Mouse (Mus musculus) brain, embryonic 14.5 days (tissue): ENCODE measurements at regions not wholly inside any gene's neighbourhood (a gene's known extent, or its start where the extent isn't known, plus 50 kb on each side); places are given as distances from the start of the nearest gene placed in this dataset.

Experiments
- CTCF ChIP-seq: fragments of 200-500 bp; IDR thresholded peaks from 2 replicates; pipeline ENCODE4 v1.5.1; 2012; ENCODE audit warnings: inconsistent platforms, mild to moderate bottlenecking, moderate library complexity, borderline replicate concordance; ENCODE audit not compliant: insufficient read depth, insufficient read length; ENCODE audit errors: extremely low read depth
- POLR2A ChIP-seq: fragments of 200-500 bp; IDR thresholded peaks from 2 replicates; pipeline ENCODE4 v1.6.1; 2012; ENCODE audit warnings: mild to moderate bottlenecking, inconsistent platforms, borderline replicate concordance; ENCODE audit not compliant: poor library complexity, insufficient read depth, insufficient read length, severe bottlenecking; ENCODE audit errors: extremely low read depth

DNA sequence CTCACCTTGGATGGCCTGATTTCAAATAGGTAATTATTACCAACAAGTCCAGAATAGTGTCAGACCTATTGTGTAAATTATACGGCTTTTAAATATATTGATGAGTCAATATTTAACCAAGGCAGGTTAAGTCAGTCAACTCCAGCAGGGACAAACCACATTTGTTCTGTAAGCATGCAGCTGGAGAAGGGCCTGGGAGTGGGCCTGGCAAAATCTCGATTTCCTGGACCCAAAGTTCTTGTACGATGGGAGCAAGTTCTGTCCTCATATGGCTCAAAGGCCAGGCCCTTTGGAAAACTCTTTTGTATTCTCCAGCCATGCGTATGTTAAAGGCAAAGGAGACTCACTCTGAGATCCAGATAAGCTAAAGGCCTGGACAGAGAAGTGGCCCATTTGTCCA lies 383.2 kb upstream of the Slc30a5 start:
- no peak for TF ChIP-seq CTCF
- no peak for TF ChIP-seq POLR2A
